Mouse (Mus musculus) embryo, embryonic 11 days (tissue): ENCODE measurements around the gene Paqr3.
A peak's percentile ranks its signal among the peaks of the same experiment; 100 is the strongest.

Experiments used
- DNase-seq: peaks from one replicate; pipeline ENCODE4 v3.0.0-alpha.2; 2015

Gene Paqr3

GRCm38 (mm10) chr5:97111207-97111910 is at the start of gene Paqr3:
Gene Paqr3, minus strand, starts transcription at chr5:97111596.
- DNase-seq: peak; percentile 95

GRCm38 (mm10) chr5:97154688-97155087 is 43.3 kb upstream of the Paqr3 start:
- DNase-seq: peak; percentile 16

- DNase-seq: no peak
Observed at GRCm38 (mm10) chr5:97135331-97135730, 23.9 kb upstream of the Paqr3 start.

- no peak for DNase-seq
Observed at GRCm38 (mm10) chr5:97129589-97129988, 18.2 kb upstream of the Paqr3 start.

GRCm38 (mm10) chr5:97128242-97129226 is 17.1 kb upstream of the Paqr3 start:
- DNase-seq: peak; percentile 85

- no peak for DNase-seq
Observed at GRCm38 (mm10) chr5:97127284-97127683, 15.9 kb upstream of the Paqr3 start.

- peak; percentile 70 for DNase-seq
Observed at GRCm38 (mm10) chr5:97126005-97126404, 14.6 kb upstream of the Paqr3 start.

- no peak for DNase-seq
Observed at GRCm38 (mm10) chr5:97125459-97125970, 14.1 kb upstream of the Paqr3 start.

- no peak for DNase-seq
Observed at GRCm38 (mm10) chr5:97124977-97125376, 13.6 kb upstream of the Paqr3 start.

GRCm38 (mm10) chr5:97110697-97111096 is 699 bp downstream of the Paqr3 start:
- no peak for DNase-seq

- no peak for DNase-seq
Observed at GRCm38 (mm10) chr5:97110133-97110532, 1.3 kb downstream of the Paqr3 start.

GRCm38 (mm10) chr5:97108333-97108732 is 3.1 kb downstream of the Paqr3 start:
- DNase-seq: no peak

- DNase-seq: no peak
Observed at GRCm38 (mm10) chr5:97099954-97100353, 11.4 kb downstream of the Paqr3 start.

GRCm38 (mm10) chr5:97097631-97098041 is 13.8 kb downstream of the Paqr3 start:
- DNase-seq: peak; percentile 24

GRCm38 (mm10) chr5:97095335-97095734 is 16.1 kb downstream of the Paqr3 start:
- no peak for DNase-seq

GRCm38 (mm10) chr5:97092970-97093369 is 18.4 kb downstream of the Paqr3 start:
- DNase-seq: no peak

GRCm38 (mm10) chr5:97090034-97090784 is 21.2 kb downstream of the Paqr3 start:
- DNase-seq: no peak

GRCm38 (mm10) chr5:97089426-97089825 is 22.0 kb downstream of the Paqr3 start:
- no peak for DNase-seq

- no peak for DNase-seq
Observed at GRCm38 (mm10) chr5:97088231-97088630, 23.2 kb downstream of the Paqr3 start.

GRCm38 (mm10) chr5:97087746-97088145 is 23.6 kb downstream of the Paqr3 start:
- DNase-seq: no peak

GRCm38 (mm10) chr5:97087030-97087630 is 24.3 kb downstream of the Paqr3 start:
- no peak for DNase-seq

- DNase-seq: no peak
Observed at GRCm38 (mm10) chr5:97085071-97085470, 26.3 kb downstream of the Paqr3 start.
